Mouse (Mus musculus): ENCODE measurements around the gene Olfr486.
"Not testable (repeated sequence)": the region's sequence is repeated elsewhere in the genome, so short reads cannot be mapped to it uniquely, and the experiment has no call there.

Olfr486 gene

DNA sequence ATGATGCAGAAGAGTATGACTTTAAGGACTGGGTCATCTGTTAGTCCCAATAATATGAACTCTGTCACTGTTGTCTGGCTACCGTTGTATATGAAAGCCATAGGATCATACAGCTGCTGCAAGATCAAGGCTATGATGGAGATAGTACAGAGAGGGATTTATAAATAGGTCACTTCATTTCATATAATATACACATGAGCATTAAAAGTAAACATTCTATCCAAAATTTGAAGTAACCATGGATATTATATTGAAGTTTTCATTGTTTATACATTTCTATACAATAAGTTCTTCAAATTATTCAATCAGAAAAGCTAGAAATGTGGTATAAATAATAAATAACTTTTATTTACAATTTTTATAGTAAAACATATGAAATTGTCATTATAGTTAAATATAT, at the start of gene Olfr486:
Gene Olfr486 (minus strand): TSS at position 101 of the 400 bp plus-strand sequence.
- DNase-seq (ENCODE audit: low read depth, low spot score): not testable (repeated sequence)

GRCm38 (mm10) chr7:108214536-108214935, 42.0 kb upstream of the Olfr486 start, which contains the start of gene Olfr487:
Gene Olfr487, minus strand, starts transcription at chr7:108214636.
- DNase-seq (ENCODE audit: low read depth, low spot score): not testable (repeated sequence)

- DNase-seq (ENCODE audit: low read depth, low spot score): no peak
Observed at GRCm38 (mm10) chr7:108196938-108197337, 24.4 kb upstream of the Olfr486 start.

DNA sequence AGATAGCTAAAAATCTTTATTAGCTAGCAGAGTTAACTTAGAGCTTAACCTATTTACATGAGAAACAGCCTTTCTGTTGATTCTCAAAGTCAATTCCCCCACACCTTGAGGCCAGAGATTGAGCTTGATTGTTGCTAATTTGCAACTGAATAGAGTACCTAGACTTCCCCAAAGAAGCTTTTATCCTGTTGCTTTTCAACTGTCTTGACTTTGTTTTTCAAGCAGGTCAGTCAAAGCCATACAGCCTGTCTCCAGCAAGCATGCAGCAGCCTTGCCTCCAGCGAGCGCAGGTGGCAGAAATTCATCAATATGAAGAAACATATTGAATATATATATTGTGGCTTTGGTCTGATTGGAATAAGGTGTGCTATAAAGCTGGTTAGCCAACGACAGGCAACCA, 23.8 kb upstream of the Olfr486 start:
- DNase-seq (ENCODE audit: low read depth, low spot score): not testable (repeated sequence)

GRCm38 (mm10) chr7:108192714-108193113, 20.2 kb upstream of the Olfr486 start:
- DNase-seq (ENCODE audit: low read depth, low spot score): not testable (repeated sequence)

GRCm38 (mm10) chr7:108191196-108191595, 18.7 kb upstream of the Olfr486 start:
- not testable (repeated sequence) for DNase-seq (ENCODE audit: low read depth, low spot score)

GRCm38 (mm10) chr7:108185237-108185636, 12.7 kb upstream of the Olfr486 start:
- not testable (repeated sequence) for DNase-seq (ENCODE audit: low read depth, low spot score)

DNA sequence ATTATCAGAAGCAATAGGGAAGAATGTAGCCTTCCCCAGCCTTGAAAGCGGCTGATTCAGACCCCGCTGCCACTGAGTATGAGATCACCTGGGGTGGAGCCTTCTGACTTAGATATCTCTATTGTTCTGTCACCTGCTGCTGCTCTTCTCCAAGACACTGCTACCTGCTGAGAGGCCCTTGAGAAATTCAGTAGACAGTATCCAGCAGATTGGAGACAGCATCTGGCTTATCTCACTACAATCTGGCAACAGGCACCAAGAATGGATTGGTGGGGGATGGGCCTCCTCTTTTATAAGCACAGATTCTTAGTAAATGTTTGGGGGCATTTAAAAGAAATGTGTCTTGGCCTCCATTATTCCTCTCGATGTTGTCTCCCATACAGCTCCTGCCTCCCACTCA, 11.9 kb upstream of the Olfr486 start:
- not testable (repeated sequence) for DNase-seq (ENCODE audit: low read depth, low spot score)

DNA sequence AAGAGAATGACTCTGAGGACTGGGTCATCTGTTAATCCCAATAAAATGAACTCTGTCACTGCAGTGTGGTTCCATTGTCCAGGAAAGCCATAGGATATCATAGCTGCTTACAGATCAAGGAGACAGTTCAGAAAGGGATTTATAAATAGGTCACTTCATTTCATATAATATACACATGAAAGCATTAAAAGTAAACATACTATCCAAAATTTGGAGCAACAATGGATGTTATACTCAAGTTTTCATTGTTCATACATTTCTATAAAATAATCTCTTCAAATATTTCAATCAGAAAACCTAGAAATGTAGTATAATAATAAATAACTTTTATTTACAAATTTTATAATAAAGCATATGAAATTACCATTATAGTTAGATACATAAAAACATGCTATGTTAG, 12.8 kb downstream of the Olfr486 start, which contains the start of gene Olfr485:
Gene Olfr485 (minus strand): TSS at position 101 of the 400 bp plus-strand sequence.
- DNase-seq (ENCODE audit: low read depth, low spot score): no peak

DNA sequence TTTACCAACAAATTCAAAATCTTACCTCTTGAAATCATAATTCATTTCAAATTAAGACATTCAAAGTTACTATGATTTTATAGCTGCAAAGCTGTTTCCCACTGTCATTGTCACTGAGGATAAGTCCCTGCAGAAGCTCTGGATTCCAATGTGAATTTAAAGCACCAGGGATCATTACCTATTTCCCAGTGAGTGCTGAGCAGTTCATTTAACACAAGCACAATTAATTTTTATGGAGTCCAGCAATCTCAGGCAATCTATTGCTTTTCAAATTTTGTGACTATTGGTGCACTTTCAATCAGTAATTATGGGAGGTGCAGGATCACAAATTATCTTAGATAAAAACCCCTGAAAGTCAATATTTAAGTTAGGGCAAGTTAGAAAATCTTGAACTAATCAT, 45.2 kb downstream of the Olfr486 start, which contains the start of gene Olfr484:
Gene Olfr484 (minus strand): TSS at position 101 of the 400 bp plus-strand sequence.
- DNase-seq (ENCODE audit: low read depth, low spot score): no peak
